Mouse (Mus musculus) kidney, postnatal 36 days (tissue): ENCODE data around the gene Icos.

Experiments used
- DNase-seq, 2 experiments: peaks; one replicate each; pipeline ENCODE4 v3.0.0; 2021 to 2022; ENCODE audit warnings: mixed read lengths in 2 of 2

Icos gene

DNA sequence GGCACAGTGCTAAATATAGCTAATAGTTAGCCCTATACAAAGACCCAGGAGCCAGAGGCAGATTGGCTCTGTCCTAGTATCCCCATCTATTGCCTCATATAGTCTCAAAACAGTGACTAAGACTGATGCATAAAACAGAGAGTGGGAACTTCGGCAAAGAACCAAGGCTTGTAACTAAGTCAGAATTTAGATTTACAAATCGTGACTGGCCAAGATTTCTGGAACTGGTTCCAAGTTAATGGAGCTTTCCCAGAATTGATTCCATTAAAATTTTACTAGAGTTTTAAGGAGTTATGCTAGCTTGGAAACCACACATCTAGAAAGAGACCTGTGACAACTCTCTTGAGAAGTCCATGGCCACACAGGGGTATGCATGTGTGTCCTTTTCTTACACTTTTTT is 65.1 kb downstream of the Icos start:
- no peak for DNase-seq

DNA sequence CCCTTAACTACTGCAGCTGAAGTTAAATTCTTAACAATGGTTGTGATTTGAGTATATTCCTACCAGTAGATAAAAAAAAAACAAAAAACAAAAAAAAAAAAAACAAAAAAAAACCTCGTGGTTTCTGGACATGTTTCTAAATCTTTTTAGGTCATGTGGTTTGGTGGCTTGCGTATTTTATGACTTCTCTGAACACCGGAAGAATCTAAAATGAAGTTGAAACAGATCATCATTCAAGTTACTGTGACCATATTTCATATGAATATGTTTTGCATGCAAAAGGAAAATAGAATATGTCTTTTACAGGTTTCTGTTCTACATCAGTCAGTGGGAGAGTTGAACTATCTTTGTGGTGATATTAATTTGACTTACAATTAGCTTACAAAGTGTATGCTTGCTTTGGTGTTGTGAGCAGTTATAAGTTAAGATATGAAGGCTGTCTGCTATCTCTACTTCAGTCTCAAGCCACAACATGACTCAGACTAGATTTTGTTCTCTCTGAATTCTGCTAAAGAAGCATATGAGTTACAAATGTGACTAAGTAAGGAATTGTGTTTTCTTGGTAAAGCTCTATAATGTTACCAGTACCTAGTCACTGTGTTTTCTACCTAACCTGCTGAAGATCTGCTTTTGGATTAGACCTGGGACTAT is 68.5 kb downstream of the Icos start:
- DNase-seq, result no peak

DNA sequence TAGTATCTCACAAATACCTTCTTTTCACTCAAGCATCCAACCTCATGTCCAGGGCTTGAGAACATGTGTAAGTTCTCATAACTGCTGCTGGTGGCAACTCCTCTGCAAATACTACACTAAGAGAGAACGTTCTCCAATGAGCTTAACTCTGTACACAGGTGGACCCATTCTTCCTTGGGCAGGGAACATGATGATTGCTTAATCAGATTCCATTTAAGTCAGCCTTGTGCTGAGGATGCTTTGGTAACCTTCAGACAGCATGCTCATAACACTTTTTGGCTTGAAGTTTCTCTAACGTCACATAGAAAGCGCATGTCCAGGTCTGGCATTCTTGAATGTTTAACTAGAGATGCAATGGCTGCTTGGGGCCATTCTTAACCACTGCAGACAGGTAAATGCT is 69.6 kb downstream of the Icos start:
- no peak for DNase-seq
